In the genomic region with DNA sequence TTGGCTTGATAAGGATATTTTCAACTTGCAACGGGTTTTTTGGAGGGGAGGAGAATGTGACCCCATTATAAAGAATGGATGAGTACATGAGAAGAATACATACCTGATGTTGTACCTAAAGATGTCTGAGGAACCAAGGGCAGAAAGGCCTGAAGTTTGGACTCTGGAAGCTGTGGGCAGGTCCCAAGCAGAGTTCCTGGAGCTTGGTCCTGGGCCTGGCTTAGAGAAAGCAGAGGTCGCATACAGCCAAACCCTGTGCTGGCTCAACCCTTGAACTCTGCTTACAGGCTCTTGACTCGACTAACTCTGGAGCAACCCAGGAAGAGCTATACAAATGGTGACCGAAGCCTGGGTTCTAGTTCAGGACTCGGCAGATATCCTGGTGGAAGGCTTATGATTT, we compare ENCODE assay signal across 25 mouse cellular contexts. TPM values are rescaled to one million over a fixed set of nuclear protein-coding genes. Genes with fewer than 3 reads are reported as not detected.
"Had no signal": no experiment of that assay in that cellular context is flagged by ENCODE, and none has a peak within 500 bp of the region (broad histone marks: within the 10 kb centered on the region; RNA-seq: fewer than 3 reads in every experiment).

No protein-coding gene starts in this region.

- H3K4me2 ChIP-seq: lung, embryonic 14.5 days; midbrain, embryonic 12.5 days; neural tube, embryonic 13.5 days; neural tube, embryonic 15.5 days; stomach, embryonic 15.5 days had no signal

- H3K27me3 ChIP-seq: midbrain, embryonic 12.5 days; neural tube, embryonic 13.5 days; neural tube, embryonic 15.5 days; stomach, embryonic 15.5 days had no signal

- H3K4me3 ChIP-seq: midbrain, embryonic 12.5 days; myocyte; neural tube, embryonic 13.5 days; neural tube, embryonic 15.5 days; stomach, embryonic 15.5 days had no signal

- ATAC-seq: midbrain, embryonic 16.5 days had no signal

- H3K27ac ChIP-seq: midbrain, embryonic 12.5 days; neural tube, embryonic 13.5 days; neural tube, embryonic 15.5 days; stomach, embryonic 15.5 days; stomach, postnatal 0 days had no signal

- DNase-seq: lung, adult 18-20 months; lung, embryonic 14.5 days; lung, postnatal 10 days; lung, postnatal 4 days; midbrain, embryonic 14.5 days; retina, postnatal 1 day; right cerebral cortex, adult 18-20 months; right cerebral cortex, postnatal 25 days; right cerebral cortex, postnatal 4 days; thymus, adult 2 months; thymus, postnatal 25 days; thymus, postnatal 4 days had no signal

- H3K36me3 ChIP-seq: midbrain, embryonic 12.5 days; neural tube, embryonic 13.5 days; neural tube, embryonic 15.5 days; stomach, embryonic 15.5 days had no signal

- H3K9ac ChIP-seq: lung, embryonic 14.5 days; midbrain, embryonic 12.5 days; neural tube, embryonic 13.5 days; neural tube, embryonic 15.5 days; stomach, embryonic 15.5 days had no signal

- H3K4me1 ChIP-seq: midbrain, embryonic 12.5 days; neural tube, embryonic 13.5 days; neural tube, embryonic 15.5 days; stomach, embryonic 15.5 days had no signal

- H3K9me3 ChIP-seq: midbrain, embryonic 12.5 days; neural tube, embryonic 13.5 days; neural tube, embryonic 15.5 days; stomach, embryonic 15.5 days had no signal

RNA-seq across cellular contexts. Expression of gene Tmem238l, which starts 14.4 kb away (rescaled TPM):
- total RNA-seq: megakaryocyte, adult 5-6 weeks; megakaryocyte-erythroid progenitor cell, adult 5-6 weeks had no signal
- polyA plus RNA-seq: lung, embryonic 14.5 days; lung, embryonic 16.5 days; midbrain, embryonic 12.5 days; midbrain, embryonic 14.5 days; midbrain, embryonic 16.5 days; myocyte; neural tube, embryonic 11.5 days; neural tube, embryonic 13.5 days; neural tube, embryonic 15.5 days; spleen, adult 2 months; testis, adult 2 months had no signal

RNA-seq across cellular contexts. Expression of gene Pirt, which starts 30.2 kb away (rescaled TPM):
- total RNA-seq: megakaryocyte, adult 5-6 weeks; megakaryocyte-erythroid progenitor cell, adult 5-6 weeks had no signal
- polyA plus RNA-seq: myocyte; spleen, adult 2 months; testis, adult 2 months had no signal
